ENCODE assay signal across 30 mouse cellular contexts in genomic region chr2:169161651-169162050, GRCm38 (mm10).
DNase-seq lines count a peak whose midpoint lies in the region; ATAC-seq and TF ChIP-seq lines count a peak whose summit lies in the region.
"Had no signal": no experiment of that assay in that cellular context is flagged by ENCODE, and none has a peak within 500 bp of the region (broad histone marks: within the 10 kb centered on the region; RNA-seq: fewer than 3 reads in every experiment).

No protein-coding gene starts in this region.

- no peak overlapping the region for H3K27ac ChIP-seq in hindbrain, postnatal 0 days
- H3K27ac ChIP-seq in hindbrain, embryonic 11.5 days (ENCODE audit: low read depth, low read length): no peak overlapping the region
- no peak overlapping the region for H3K27ac ChIP-seq in lung, embryonic 14.5 days (ENCODE audit: low read depth)
- H3K27ac ChIP-seq: embryonic facial prominence, embryonic 13.5 days; forebrain, embryonic 10.5 days; forebrain, embryonic 15.5 days; hindbrain, embryonic 14.5 days; kidney, postnatal 0 days; limb, embryonic 13.5 days; macrophage; midbrain, embryonic 13.5 days; neural tube, embryonic 13.5 days had no signal

- no peak for TF ChIP-seq CTCF in hindbrain, postnatal 0 days (IDR thresholded peaks at IDR 0.05; ENCODE audit: low read depth)
- peak; percentile 14; the same call in 1 of the 2 replicates for TF ChIP-seq CTCF in lung, embryonic 14.5 days (IDR thresholded peaks at IDR 0.05; ENCODE audit: low read depth)
- TF ChIP-seq CTCF in brain, embryonic 14.5 days (IDR thresholded peaks at IDR 0.05; ENCODE audit: borderline replicate concordance, extremely low read depth, insufficient read depth, insufficient read length): no peak

- no peak overlapping the region for H3K4me3 ChIP-seq in hindbrain, postnatal 0 days (ENCODE audit: low read length)
- H3K4me3 ChIP-seq in hindbrain, embryonic 11.5 days (ENCODE audit: low read depth, low read length): no peak overlapping the region
- H3K4me3 ChIP-seq in lung, embryonic 14.5 days (ENCODE audit: low read depth, low read length): no peak overlapping the region
- H3K4me3 ChIP-seq: embryonic facial prominence, embryonic 13.5 days; forebrain, embryonic 10.5 days; forebrain, embryonic 15.5 days; limb, embryonic 13.5 days; midbrain, embryonic 13.5 days; neural tube, embryonic 13.5 days had no signal

- H3K4me1 ChIP-seq in hindbrain, postnatal 0 days (ENCODE audit: insufficient read depth, low read length): peaks cover 5% of the 10 kb centered on the region; the same call in 1 of the 2 replicates
- H3K4me1 ChIP-seq in hindbrain, embryonic 11.5 days (replicated peaks; ENCODE audit: control insufficient read depth, insufficient read depth, low read length): no peaks in the 10 kb centered on the region
- H3K4me1 ChIP-seq in lung, embryonic 14.5 days (ENCODE audit: insufficient read depth): 0 out of 2 replicates have a peak, but pooled peaks cover 3% of the 10 kb centered on the region

- no peaks in the 10 kb centered on the region for H3K27me3 ChIP-seq in hindbrain, postnatal 0 days (ENCODE audit: insufficient read depth, low read length)
- no peaks in the 10 kb centered on the region for H3K27me3 ChIP-seq in hindbrain, embryonic 11.5 days (ENCODE audit: control insufficient read depth, insufficient read depth, low read length)
- no peaks in the 10 kb centered on the region for H3K27me3 ChIP-seq in lung, embryonic 14.5 days (ENCODE audit: insufficient read depth, low read length)
- H3K27me3 ChIP-seq: embryonic facial prominence, embryonic 13.5 days; forebrain, embryonic 15.5 days; midbrain, embryonic 13.5 days; neural tube, embryonic 13.5 days; Patski had no signal

- WGBS in hindbrain, postnatal 0 days: 52% methylated on average over 8 of the region's 8 CpGs
- 80% methylated on average over 8 of the region's 8 CpGs for WGBS in hindbrain, embryonic 11.5 days
- 57% methylated on average over 8 of the region's 8 CpGs for WGBS in lung, embryonic 14.5 days

- peak; percentile 18 for DNase-seq in adrenal gland, postnatal 25 days
- no peak for DNase-seq in adrenal gland, adult 8-10 months
- DNase-seq in hindbrain, postnatal 0 days (ENCODE audit: low spot score): peak; percentile 40
- no peak for DNase-seq in hindbrain, embryonic 11.5 days (ENCODE audit: low spot score)
- peak; percentile 27 for DNase-seq in lung, embryonic 14.5 days
- DNase-seq in lung, postnatal 25 days (ENCODE audit: low spot score): no peak
- peak; percentile 27 for DNase-seq in brain, embryonic 14.5 days (ENCODE audit: low read depth)
- DNase-seq in spleen, postnatal 14 days (ENCODE audit: low spot score in 2 of 2): no peak
- DNase-seq: cerebellum, adult 8-10 months; gastrocnemius, postnatal 25 days; heart, adult 11 months; heart, postnatal 36 days; kidney, adult 18-20 months; retina, postnatal 1 day; right cerebral cortex, postnatal 14 days; thymus, adult 18-20 months; thymus, postnatal 25 days had no signal

- ATAC-seq in hindbrain, postnatal 0 days: no peak
- ATAC-seq in hindbrain, embryonic 11.5 days (ENCODE audit: low FRiP score): no peak
- ATAC-seq in lung, embryonic 14.5 days (ENCODE audit: insufficient read depth): no peak
- ATAC-seq: forebrain, embryonic 15.5 days; inflammation-experienced regulatory T-cells, adult 6 months; midbrain, embryonic 13.5 days; Patski had no signal

- no peak overlapping the region for H3K9ac ChIP-seq in hindbrain, postnatal 0 days (replicated peaks; ENCODE audit: low read length)
- no peak overlapping the region for H3K9ac ChIP-seq in hindbrain, embryonic 11.5 days (ENCODE audit: low read depth, low read length)
- no peak overlapping the region for H3K9ac ChIP-seq in lung, embryonic 14.5 days
- H3K9ac ChIP-seq: embryonic facial prominence, embryonic 13.5 days; forebrain, embryonic 15.5 days; hindbrain, embryonic 14.5 days; limb, embryonic 13.5 days; midbrain, embryonic 13.5 days; neural tube, embryonic 13.5 days had no signal

- H3K36me3 ChIP-seq in hindbrain, postnatal 0 days (ENCODE audit: insufficient read depth, low read length): no peaks in the 10 kb centered on the region
- no peaks in the 10 kb centered on the region for H3K36me3 ChIP-seq in hindbrain, embryonic 11.5 days (ENCODE audit: control insufficient read depth, insufficient read depth, low read length)
- H3K36me3 ChIP-seq in lung, embryonic 14.5 days (ENCODE audit: insufficient read depth): no peaks in the 10 kb centered on the region
- H3K36me3 ChIP-seq: embryonic facial prominence, embryonic 13.5 days; forebrain, embryonic 10.5 days; forebrain, embryonic 15.5 days; limb, embryonic 13.5 days; midbrain, embryonic 13.5 days; neural tube, embryonic 13.5 days had no signal

- no peak overlapping the region for H3K4me2 ChIP-seq in hindbrain, postnatal 0 days (ENCODE audit: low read depth, low read length)
- H3K4me2 ChIP-seq in hindbrain, embryonic 11.5 days (replicated peaks; ENCODE audit: low read depth, low read length): no peak overlapping the region
- H3K4me2 ChIP-seq in lung, embryonic 14.5 days: no peak overlapping the region
- H3K4me2 ChIP-seq: embryonic facial prominence, embryonic 13.5 days; forebrain, embryonic 15.5 days; heart, embryonic 11.5 days; hindbrain, embryonic 14.5 days; limb, embryonic 13.5 days; liver, embryonic 11.5 days; midbrain, embryonic 13.5 days; neural tube, embryonic 13.5 days had no signal

- H3K9me3 ChIP-seq in hindbrain, postnatal 0 days (ENCODE audit: low read length): no peaks in the 10 kb centered on the region
- no peaks in the 10 kb centered on the region for H3K9me3 ChIP-seq in hindbrain, embryonic 11.5 days (ENCODE audit: control insufficient read depth, low read length)
- H3K9me3 ChIP-seq in lung, embryonic 14.5 days (ENCODE audit: low read depth, low read length): no peaks in the 10 kb centered on the region
- H3K9me3 ChIP-seq: embryonic facial prominence, embryonic 13.5 days; forebrain, embryonic 10.5 days; forebrain, embryonic 15.5 days; limb, embryonic 13.5 days; midbrain, embryonic 13.5 days; neural tube, embryonic 13.5 days had no signal

- TF ChIP-seq POLR2A in brain, embryonic 14.5 days (IDR thresholded peaks at IDR 0.05; ENCODE audit: borderline replicate concordance, extremely low read depth, insufficient read depth, insufficient read length, poor library complexity, severe bottlenecking): no peak

Comparison
In these comparisons a context has a peak if more than half of its experiments do, and no peak if none do; other contexts are left out.
1. DNase-seq: peak in adrenal gland, postnatal 25 days (single experiment), hindbrain, postnatal 0 days (single experiment), lung, embryonic 14.5 days (single experiment) and brain, embryonic 14.5 days (single experiment); none in adrenal gland, adult 8-10 months (single experiment), hindbrain, embryonic 11.5 days (single experiment), lung, postnatal 25 days (single experiment) and spleen, postnatal 14 days (0 of 2).